Mouse (Mus musculus): Measurements from ENCODE around the gene Dclk2. TPM values are rescaled to one million over a fixed set of nuclear protein-coding genes. Genes with fewer than 3 reads are reported as not detected.
A peak's percentile ranks its signal among the peaks of the same experiment; 100 is the strongest.

Gene Dclk2
- total RNA-seq, 2 experiments from 2014 or later: 7.0 to 10.0 TPM

DNA sequence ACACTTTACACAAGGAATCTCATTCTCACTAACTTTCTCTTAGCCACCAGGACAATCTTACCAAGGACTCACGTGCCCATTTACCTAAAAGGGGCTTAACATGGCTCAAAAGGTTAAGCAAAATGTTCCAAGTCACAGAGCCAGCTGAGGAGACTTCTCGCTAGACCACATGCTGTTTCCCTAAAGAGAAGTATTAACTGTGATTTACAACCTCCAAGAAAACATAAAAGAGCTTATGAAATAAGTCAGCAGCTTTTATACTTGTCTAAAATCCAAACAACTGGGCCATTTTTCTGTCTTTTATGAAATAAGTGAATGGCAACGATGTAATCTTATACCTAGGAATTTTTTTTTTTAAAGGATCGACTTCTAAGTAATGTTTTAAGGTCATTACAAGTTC, 74.6 kb downstream of the Dclk2 start:
- no peak for DNase-seq (ENCODE audit: low spot score in 2 of 2)

DNA sequence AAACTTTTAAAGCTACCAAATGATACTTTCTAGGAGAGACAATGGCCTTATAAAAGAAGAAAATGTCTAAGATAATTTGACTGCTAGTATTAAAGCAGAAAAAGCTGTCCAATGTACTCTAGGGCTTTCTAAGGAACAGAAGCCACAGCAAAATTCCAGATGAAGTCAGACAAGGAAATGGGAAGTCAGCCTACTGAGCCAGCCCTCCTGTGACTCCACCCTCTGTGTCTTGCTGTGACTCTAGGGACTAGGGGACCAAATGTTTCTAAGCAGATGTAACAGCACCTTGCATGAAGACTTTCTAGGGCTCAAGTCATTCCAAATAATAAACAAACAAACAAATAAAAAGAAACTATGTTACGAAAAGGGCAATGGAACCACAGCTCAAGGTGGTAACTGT, 75.1 kb downstream of the Dclk2 start:
- DNase-seq (ENCODE audit: low spot score in 2 of 2): no peak

DNA sequence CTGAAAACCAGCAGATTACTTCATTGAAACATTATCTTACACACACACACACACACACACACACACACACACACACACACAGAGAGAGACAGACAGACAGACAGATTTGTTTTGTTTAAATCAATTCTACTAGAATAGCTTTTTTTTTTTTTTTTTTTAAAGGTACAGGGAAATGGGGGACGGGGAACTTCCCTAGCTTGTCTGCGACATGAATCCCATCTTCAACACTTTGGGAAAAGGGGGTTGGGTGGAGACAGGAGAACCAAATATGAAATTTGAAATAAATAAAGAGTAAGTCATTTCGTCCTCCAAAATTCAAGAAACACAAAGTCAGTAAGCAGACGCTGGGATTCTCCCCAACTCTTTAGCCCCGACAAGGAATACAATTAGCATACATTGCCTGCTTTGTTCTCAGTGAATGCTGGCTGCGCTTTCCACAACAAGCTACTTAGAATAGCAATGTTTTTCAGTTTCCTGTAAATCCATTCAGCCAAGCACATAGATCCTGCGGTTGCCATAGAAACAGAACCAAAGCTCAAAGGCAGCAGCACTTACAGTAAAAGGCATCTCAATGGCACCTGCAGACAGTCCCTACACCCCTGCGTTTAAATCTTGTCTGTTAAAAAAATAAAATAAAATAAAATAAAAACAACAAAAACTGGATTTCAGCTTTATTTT, 75.7 kb downstream of the Dclk2 start:
- DNase-seq (ENCODE audit: low spot score in 2 of 2): no peak

DNA sequence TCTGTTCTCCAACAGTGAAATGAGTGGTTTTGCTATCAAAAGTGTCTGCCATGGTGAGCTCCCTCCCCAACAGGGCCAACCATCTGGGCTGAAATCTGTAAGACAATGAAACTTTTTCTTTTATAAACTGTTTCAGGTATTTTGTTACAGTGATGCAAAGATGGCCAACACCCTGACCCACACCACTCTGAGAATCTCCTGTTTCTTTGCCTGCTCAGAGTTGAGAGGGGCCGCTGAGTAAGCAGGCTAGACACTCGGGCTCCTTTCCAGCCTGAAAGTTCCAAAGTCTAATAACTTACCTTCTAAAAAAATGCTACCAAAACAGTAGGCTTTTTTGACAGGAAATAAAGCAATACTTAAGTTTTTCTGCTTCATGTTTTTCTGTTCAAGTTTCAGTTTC, 78.2 kb downstream of the Dclk2 start:
- no peak for DNase-seq (ENCODE audit: low spot score in 2 of 2)

DNA sequence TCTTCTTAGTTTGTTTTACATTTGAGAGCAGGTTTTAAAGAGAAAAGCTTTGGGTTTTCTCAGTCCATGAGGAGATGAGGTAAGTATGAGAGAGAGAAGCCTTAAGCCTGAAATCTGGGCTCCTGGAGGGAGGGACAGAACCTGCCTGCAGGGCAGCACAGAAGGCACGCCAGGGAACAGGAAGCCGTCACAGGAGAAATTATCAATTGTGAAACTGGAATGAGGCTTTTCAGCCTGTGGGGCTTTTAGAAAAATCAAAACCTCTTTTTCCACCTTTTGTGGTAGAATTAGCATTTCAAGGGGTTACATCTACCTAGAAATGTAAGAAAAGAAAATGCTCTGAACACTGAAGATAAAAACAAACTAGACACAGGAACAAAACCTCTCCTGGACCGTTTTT, 81.0 kb downstream of the Dclk2 start:
- DNase-seq (ENCODE audit: low spot score in 2 of 2): no peak

DNA sequence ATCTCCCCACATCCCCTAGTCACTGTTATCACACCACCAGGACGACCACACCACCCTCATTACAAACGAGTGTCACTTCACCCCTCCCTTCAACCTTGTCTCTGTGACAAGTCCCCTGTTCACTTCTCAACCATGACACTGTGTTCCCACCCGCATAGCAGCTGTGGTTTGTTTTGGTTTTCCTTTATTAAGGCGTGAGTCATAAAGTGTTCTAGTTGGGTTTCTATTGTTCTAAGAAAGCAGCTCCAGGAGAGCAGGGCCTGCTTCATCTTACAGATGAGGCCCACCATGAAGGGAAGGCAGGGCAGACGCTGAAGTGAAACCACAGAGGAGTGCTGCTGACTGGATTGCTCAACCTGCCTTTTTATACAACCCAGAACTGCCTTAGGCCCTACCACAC, 83.3 kb downstream of the Dclk2 start:
- no peak for DNase-seq (ENCODE audit: low spot score in 2 of 2)

DNA sequence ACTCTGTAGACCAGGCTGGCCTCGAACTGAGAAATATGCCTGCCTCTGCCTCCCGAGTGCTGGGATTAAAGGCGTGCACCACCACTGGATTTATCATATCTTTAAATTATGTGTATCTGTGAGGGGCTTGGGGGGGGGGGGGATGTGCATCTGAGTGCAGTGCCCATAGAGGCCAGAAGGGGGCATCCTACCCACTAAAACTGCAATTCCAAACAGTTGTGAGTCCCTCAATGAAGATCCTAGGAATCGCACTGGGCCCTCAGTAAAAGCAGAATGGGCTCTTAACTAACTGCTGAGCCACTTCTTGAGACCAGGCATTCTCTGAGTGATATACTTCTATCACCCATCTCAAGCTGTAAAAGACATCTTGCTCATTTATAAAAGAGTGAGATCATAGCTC, 85.5 kb downstream of the Dclk2 start:
- no peak for DNase-seq (ENCODE audit: low spot score in 2 of 2)

DNA sequence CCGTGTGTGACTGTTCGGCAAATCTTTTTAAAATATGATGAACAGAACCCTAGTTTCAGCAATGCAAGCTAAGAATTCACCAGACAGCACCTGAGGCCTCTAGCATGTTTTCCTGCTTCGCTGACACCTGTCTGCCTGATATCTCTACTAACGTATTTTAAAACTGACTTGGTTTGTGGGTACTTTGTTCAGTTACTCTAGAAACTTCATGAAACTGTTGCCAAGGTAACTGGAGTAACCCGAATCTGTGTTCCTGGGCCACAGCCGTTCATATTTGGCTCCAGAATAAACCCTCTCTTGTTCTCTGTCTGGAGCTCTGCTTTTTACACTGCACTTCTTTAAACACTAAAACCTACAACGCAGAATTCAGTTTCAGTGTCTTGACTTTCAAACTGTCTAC, 86.3 kb downstream of the Dclk2 start:
- no peak for DNase-seq (ENCODE audit: low spot score in 2 of 2)

DNA sequence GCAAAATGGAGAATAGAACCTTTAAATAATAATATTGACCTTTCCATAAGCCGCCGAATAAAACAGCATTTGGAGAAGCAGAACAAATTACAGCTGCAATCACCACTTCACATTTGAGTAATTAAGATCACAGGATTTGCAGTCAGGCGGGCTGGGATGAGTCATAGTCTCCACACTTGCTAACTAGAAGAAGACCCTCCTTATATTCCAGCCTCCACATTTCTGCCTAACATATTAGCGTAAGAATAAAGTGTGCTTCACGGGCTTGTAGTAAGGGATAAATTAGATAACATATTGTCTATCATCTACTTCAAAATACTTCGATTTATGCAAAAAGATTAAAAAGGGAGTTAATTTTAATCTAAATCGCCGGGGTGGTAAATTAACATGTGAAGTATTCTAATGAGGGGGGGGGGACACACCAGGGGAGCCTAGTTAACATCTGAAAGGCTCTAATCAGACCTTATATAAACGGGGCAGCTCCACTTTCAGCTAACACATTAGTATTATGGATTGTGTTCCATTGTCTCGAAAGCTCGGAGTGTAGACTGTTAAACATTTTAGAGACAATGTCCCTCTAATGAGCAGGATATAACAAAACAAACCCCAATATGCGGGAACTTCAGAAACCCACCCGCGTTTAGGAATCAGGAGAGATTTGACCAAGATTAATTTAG, 87.9 kb downstream of the Dclk2 start:
- no peak for DNase-seq (ENCODE audit: low spot score in 2 of 2)

DNA sequence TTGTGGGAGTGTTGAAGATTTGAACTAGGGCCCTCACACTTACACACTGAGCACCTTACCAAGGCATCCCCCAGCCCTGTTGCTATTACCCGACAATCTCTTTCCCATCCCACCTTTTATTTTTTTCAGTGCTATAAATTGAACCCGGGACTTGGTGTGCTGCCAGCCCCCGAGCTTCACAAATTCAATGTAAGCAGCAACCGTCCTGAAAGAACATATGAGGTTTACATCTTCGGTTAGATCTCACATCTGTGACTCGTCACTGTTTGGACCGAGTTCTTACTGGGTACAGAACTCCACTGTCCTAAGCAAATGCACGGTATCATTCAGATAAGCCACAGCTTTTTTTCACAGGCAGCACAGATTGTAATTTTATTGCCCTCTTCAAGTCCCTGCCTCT, 88.5 kb downstream of the Dclk2 start:
- no peak for DNase-seq (ENCODE audit: low spot score in 2 of 2)

DNA sequence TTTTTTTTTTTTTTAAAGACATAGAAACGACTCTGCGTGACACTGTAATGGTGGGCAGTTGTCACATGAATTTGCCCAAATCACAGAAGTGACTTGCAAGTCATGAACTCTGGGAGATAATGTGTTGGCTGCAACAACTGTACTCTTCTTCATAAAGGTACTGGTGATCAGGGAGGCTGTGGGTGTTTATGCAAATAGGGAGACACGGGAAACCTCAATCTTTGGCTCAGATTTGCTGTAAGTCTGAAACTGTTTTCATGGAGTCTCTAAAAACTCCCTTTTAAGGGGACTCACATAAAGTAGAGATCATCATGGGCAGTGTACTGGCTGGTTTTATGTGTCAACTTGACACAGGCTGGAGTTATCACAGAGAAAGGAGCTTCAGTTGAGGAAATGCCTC, 93.1 kb downstream of the Dclk2 start:
- no peak for DNase-seq (ENCODE audit: low spot score in 2 of 2)

DNA sequence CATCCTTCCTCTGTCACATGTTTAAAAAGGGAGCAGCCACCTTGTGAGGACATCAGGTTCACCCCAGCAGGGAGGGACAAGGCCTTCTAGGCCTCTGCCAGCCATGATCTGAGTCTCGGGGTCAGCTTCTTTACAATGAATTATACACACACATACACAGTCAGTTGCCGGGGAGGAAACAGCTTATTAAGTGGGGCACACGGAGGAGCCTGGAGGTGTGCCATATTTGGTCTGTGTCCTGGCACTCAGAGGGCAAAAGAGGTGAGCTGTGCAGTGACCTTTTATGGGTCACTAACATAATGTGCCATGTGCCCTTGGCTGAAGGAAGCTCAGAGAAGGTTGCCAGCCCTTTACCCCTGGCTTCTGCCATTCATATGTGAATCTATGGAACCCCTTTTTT, 99.3 kb downstream of the Dclk2 start:
- DNase-seq (ENCODE audit: low spot score in 2 of 2): no peak

DNA sequence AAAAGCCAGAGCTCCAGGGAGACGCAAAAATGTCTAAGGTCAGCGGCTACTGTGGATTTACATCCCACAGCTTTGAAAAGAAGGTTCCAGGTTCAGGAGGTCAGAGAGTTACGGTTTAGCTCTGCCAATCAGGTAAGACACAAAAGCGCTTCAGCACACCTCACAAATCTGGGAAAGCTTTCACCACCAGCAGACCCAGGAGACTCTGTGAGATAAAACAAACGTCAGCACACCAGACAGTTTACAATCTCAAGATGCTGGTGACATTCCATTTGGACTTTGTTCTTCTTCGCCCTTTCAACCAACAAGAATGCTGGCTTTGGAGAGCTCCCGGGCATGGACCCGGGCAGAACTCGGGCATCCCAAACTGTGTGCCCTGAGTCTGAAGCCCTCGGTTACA, 100.3 kb downstream of the Dclk2 start:
- no peak for DNase-seq (ENCODE audit: low spot score in 2 of 2)

DNA sequence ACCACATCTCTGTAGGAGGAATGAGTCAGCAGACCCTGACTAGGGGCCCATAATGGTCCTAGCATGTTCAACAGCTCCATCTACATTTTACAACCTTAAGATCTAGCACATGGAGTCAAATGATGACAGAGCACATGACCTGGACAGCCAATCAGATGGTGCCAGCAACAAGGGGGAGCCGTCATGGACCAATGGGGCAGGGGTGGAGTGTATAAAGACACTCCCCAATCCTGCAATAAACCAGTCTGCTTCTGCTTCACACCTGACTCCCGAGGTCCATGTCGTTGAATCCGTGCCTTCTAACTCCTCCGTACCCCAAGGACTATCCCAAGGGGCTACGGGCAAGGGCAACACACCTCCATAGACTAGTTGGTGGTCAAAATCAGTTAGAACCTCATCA, 101.3 kb downstream of the Dclk2 start:
- no peak for DNase-seq (ENCODE audit: low spot score in 2 of 2)

DNA sequence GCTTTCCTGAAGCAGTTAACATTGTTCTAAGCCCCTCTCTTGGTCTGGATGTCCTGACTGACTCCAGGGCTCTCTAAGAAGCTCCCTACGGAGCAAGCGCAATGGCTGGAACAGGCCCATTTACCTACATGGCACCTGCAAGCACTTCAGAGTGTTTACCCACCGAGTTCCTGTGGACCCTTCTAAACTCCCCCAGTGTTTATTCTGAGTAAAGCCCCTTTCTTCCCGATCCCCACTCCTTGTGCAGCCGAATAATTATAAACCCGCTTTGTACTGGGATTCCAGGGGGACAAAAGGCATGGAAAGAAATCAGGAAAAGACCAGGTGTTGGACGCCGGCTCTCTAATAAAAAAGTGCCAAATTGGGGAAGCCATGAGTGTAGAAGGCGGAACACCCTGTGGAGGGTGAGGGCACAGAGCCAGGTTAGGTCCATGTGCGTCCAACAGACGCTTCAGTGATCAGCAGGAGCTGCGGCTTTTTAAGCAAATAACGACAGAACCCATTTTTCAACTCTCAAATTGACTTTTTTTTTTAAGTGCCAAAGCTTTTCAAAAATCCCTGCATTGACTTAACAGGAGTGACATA, 102.6 kb downstream of the Dclk2 start:
- DNase-seq (ENCODE audit: low spot score in 2 of 2): no peak

DNA sequence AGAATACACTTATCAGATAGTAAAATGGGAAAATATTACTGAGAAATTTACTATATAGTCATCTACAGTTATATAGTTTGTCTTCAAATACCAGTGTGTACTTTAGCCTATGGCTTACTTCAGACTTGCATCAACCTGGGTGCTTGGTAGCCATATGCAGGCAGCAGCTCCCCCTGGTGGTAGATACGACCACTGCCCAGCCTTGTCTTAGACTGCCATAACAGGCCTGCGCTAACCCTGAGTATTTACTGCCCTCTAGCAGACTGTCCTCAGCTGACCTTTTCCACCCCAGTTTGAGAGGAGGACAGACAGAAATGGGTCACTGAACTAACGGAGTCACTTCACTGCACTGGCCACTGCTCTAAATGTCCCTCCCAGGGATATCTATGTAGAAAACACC, 108.0 kb downstream of the Dclk2 start:
- peak; percentile 57 to 72 for DNase-seq (ENCODE audit: low spot score in 2 of 2)

DNA sequence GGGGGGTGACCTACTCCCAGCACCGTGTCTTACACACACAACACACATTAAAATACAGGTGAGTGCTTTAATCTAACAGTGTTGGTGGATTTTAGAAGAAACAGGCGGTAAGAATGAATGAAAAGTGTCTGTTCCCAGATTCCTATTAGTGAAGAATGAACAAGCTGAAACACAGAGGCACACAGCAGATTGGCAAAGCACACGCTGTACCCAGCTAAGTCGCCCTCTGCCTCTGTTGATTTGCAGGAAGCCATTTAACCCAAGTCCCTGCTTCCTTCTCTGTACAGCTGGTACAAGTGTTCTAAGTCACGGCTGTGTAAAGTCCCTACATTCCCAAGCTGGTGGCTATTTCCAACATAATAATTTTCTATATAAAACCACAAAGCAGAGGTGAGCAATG, 109.7 kb downstream of the Dclk2 start:
- no peak for DNase-seq (ENCODE audit: low spot score in 2 of 2)

DNA sequence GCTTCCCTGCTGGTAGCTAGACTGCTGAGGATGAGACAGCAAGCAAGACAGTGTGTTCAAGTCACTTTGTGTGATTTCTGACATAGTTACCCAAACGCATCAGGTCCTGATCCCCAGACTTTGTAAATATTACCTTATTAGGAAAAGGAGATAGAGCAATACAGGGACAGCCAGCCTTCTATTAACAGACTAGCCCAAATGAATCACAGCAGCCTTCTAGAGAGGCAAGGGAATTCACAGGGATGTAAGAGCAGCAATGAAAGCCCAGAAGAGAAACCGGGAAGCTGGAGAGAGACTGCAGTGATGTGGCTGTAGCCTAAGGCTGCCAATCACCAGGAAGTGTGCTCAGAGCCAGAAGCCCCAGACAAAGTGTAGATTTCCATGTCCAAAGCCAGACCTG, 111.0 kb downstream of the Dclk2 start:
- no peak for DNase-seq (ENCODE audit: low spot score in 2 of 2)

DNA sequence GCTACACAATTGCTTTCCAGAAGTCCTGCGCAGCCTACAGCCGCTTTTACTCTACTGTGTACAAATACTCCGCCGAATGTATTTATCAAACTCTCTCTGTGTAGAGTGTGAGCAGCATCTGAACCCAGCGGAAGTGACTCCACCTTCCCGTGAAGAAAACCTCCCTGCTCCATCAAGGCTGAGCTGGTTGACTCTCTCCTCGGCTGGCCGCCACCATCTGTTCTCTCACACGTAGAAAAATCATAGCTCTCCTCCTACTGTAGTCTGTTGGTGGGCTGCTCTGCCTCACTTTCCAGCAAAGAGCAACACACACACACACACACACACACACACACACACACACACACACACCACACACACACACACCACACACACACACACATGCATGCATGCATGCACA, 111.5 kb downstream of the Dclk2 start:
- no peak for DNase-seq (ENCODE audit: low spot score in 2 of 2)

DNA sequence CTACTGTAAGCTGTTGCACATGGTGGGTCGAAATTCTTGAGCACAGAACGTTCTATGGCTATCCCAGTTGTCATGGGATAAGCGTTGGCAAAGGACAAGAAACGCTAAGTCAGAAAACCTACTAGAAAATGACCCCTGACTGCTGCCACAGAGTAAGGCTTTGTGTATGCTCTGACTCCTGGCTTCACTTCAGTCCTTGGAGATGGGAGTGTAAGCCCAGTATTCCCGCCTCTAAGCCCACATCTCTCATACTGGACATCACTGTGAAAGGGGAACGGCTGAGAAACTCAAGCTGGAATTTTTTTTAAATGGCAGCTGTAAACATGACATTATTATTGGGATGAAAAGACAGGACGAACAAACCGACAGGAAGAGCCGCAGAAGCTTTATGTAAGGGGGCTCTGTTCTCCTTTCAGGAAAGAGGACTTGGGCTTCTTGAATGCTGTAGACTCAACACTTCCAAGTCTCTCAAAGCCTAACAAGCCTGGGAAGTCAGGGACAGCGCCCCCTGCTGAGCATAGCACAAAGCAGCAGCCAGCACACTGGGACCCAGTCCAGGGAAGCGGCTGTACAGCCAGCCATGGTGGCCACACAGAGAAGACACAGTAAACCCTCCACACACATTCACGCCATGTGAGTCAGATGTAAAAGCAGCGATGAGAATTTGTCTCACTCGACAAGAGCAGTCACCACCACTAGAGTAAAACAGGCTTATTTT, 112.7 kb downstream of the Dclk2 start:
- no peak for DNase-seq (ENCODE audit: low spot score in 2 of 2)

DNA sequence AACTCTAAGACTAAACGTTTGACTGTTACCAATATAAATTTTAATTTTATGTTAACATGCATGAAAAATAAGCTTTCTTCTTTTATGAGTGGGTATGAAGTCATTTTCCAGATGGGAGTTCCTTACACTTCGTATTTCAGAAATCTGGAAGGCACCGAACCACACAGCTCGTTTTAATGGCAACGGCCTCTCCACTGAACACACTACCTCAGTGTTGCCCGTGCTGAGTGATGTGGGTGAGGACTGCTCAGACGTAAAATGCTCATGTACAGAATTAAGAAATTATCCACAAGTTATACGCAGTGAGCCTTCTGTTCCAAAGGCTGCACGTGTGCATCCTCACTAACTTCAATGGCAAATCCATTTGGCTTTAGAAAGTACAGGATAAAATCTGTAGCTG, 113.8 kb downstream of the Dclk2 start:
- DNase-seq (ENCODE audit: low spot score in 2 of 2): no peak

DNA sequence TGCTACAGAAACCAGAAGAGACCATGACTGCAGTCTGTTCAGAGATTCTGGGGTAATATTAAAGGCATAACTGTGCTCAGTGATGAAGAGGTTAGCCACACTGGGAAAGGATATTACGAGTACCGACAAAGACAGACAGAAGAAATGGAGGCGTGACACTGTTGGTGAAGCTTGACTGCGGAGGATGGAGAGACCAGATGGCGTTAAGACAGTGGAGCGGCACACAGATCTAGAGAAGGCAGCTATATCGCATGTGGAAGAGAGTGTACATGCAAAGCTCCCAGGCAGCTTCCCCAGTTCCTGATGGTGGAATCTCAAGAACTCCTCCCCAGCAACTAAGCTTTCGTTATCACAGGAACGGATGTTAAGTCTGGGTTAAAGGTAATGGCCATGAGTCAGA, 116.4 kb downstream of the Dclk2 start:
- no peak for DNase-seq (ENCODE audit: low spot score in 2 of 2)

Data from gastrocnemius, postnatal 4 days (tissue).